Mouse (Mus musculus) limb, embryonic 14.5 days (tissue): Measurements from ENCODE around the gene Cdca4. TPM values are rescaled to one million over a fixed set of nuclear protein-coding genes. Genes with fewer than 3 reads are reported as not detected.

ENCODE experiments used
- ATAC-seq: fragments of 200-750 bp; cut with Nextera tagmentation; 2 replicates; pipeline ENCODE4 v1.8.0; 2017; ENCODE audit warnings: low read depth, moderate number of reproducible peaks, moderate TSS enrichment; ENCODE audit not compliant: low FRiP score
- DNase-seq: peaks from one replicate; pipeline ENCODE4 v3.0.0-alpha.2; 2015; ENCODE audit warnings: low spot score
- H3K27ac ChIP-seq: fragments of 300-500 bp; sonication (generic); replicated peaks from 2 replicates; pipeline ENCODE4 v1.5.1; 2014; ENCODE audit warnings: low read depth, mild to moderate bottlenecking, low read length, moderate library complexity, mixed read lengths
- H3K27me3 ChIP-seq: fragments of 300-500 bp; sonication (generic); 2 replicates; pipeline ENCODE4 v1.6.1; 2014; ENCODE audit warnings: low read length, mixed read lengths; ENCODE audit not compliant: control insufficient read depth, insufficient read depth
- H3K36me3 ChIP-seq: fragments of 300-500 bp; sonication (generic); 2 replicates; pipeline ENCODE4 v1.6.1; 2014; ENCODE audit warnings: mild to moderate bottlenecking, low read length, moderate library complexity, mixed read lengths; ENCODE audit not compliant: control insufficient read depth, insufficient read depth
- H3K4me1 ChIP-seq: fragments of 300-500 bp; sonication (generic); 2 replicates; pipeline ENCODE4 v1.6.1; 2014; ENCODE audit warnings: antibody characterized with exemption, low read length, mixed read lengths; ENCODE audit not compliant: control insufficient read depth, insufficient read depth
- H3K4me2 ChIP-seq: fragments of 300-500 bp; sonication (generic); replicated peaks from 2 replicates; pipeline ENCODE4 v1.6.1; 2014; ENCODE audit warnings: low read depth, mild to moderate bottlenecking, low read length, moderate library complexity; ENCODE audit not compliant: severe bottlenecking
- H3K4me3 ChIP-seq: fragments of 300-500 bp; sonication (generic); replicated peaks from 2 replicates; pipeline ENCODE4 v1.5.1; 2014; ENCODE audit warnings: low read length
- H3K9ac ChIP-seq: fragments of 300-500 bp; sonication (generic); 2 replicates; pipeline ENCODE4 v1.6.1; 2014; ENCODE audit warnings: mild to moderate bottlenecking, low read depth, low read length, moderate library complexity; ENCODE audit not compliant: severe bottlenecking
- H3K9me3 ChIP-seq: fragments of 300-500 bp; sonication (generic); 2 replicates; pipeline ENCODE4 v1.6.1; 2016; ENCODE audit warnings: low read length; ENCODE audit not compliant: control insufficient read depth
- POLR2A ChIP-seq: fragments of 200-500 bp; IDR thresholded peaks from 2 replicates; pipeline ENCODE4 v1.8.0; 2012; ENCODE audit warnings: inconsistent platforms, mild to moderate bottlenecking, moderate library complexity, borderline replicate concordance; ENCODE audit not compliant: insufficient read depth, insufficient read length; ENCODE audit errors: extremely low read depth
- WGBS: fragments of 180-500 bp; shearing (Covaris S2); extraction: QIAGEN DNeasy Blood & Tissue Kit; methylation state at CpG from one replicate; pipeline ENCODE4 v1.1.7; 2014; 5-methylcytosine and 5-hydroxymethylcytosine counted together
- polyA plus RNA-seq, 2 experiments: library from polyadenylated mRNA; depleted of rRNA in 1 of 2; stranded (reverse) in 1 of 2; unstranded in 1 of 2; fragments of >200 nt; fragmentation: Nextera tagmentation in 1 of 2; extraction: Ambion mirVana in 1 of 2; gene quantifications; 2 replicates each; pipeline versions ENCODE4 v1.2.1 to v1.2.3; 2012 to 2014

Cdca4 gene
- polyA plus RNA-seq (2012; rRNA removed) (81.0 and 89.9 TPM in 2 replicates), polyA plus RNA-seq (2014; fragmentation: Nextera tagmentation; extraction: Ambion mirVana) (113 and 126 TPM in 2 replicates)

GRCm38 (mm10) chr12:112829244-112829864, at the start of gene Cdca4:
TSS of gene Cdca4 (minus strand) at chr12:112829423.
- H3K4me3 ChIP-seq, result peak within 1 kb of the TSS; percentile 95
- WGBS, result under 1% methylated on average over 27 of the region's 72 CpGs
- no peaks in the 10 kb centered on the region for H3K9me3 ChIP-seq
- no peaks in the 10 kb centered on the region for H3K27me3 ChIP-seq
- H3K4me2 ChIP-seq, result peak within 1 kb of the TSS; percentile 71
- ATAC-seq (peak; percentile 97), DNase-seq (peak; percentile 97)
- H3K36me3 ChIP-seq, result peaks cover 39% of the 10 kb centered on the region
- peak within 1 kb of the TSS; percentile 94 for H3K9ac ChIP-seq
- peak; percentile 92 for TF ChIP-seq POLR2A
- H3K27ac ChIP-seq, result peak within 1 kb of the TSS; percentile 90
- H3K4me1 ChIP-seq, result peaks cover 26% of the 10 kb centered on the region

GRCm38 (mm10) chr12:112877607-112878020, 48.4 kb upstream of the Cdca4 start:
- 5% methylated on average over 31 of the region's 37 CpGs for WGBS
- Histone ChIP-seq H3K4me3 (peak overlapping the region; percentile 40), H3K4me1 (peaks cover 15% of the 10 kb centered on the region), H3K36me3 (no peaks in the 10 kb centered on the region), H3K4me2 (peak overlapping the region; percentile 80), H3K9me3 (no peaks in the 10 kb centered on the region), H3K27ac (no peak overlapping the region), H3K27me3 (peaks cover 51% of the 10 kb centered on the region), H3K9ac (peak overlapping the region; percentile 53)
- peak; percentile 42 for ATAC-seq
- peak; percentile 43 for DNase-seq
- no peak for TF ChIP-seq POLR2A

GRCm38 (mm10) chr12:112877073-112877576, 47.9 kb upstream of the Cdca4 start:
- H3K9ac ChIP-seq, result peak overlapping the region; percentile 53
- no peak for TF ChIP-seq POLR2A
- DNase-seq, result no peak

GRCm38 (mm10) chr12:112876332-112877072, 47.3 kb upstream of the Cdca4 start:
- Histone ChIP-seq H3K27me3 (peaks cover 51% of the 10 kb centered on the region), H3K4me2 (peak overlapping the region; percentile 80), H3K4me3 (peak overlapping the region; percentile 40), H3K9me3 (no peaks in the 10 kb centered on the region), H3K9ac (no peak overlapping the region), H3K36me3 (no peaks in the 10 kb centered on the region), H3K4me1 (peaks cover 15% of the 10 kb centered on the region), H3K27ac (no peak overlapping the region; the same call in 1 of the 2 replicates)
- DNase-seq (peak; percentile 18), ATAC-seq (no peak)
- no peak for TF ChIP-seq POLR2A
- WGBS, result 2% methylated on average over 28 of the region's 28 CpGs

More at GRCm38 (mm10) chr12:112877073-112877576, 47.9 kb upstream of the Cdca4 start:
- H3K4me2 ChIP-seq, result peak overlapping the region; percentile 80
- peak overlapping the region; percentile 40 for H3K4me3 ChIP-seq
- WGBS, result 4% methylated on average over 17 of the region's 17 CpGs
- peaks cover 51% of the 10 kb centered on the region for H3K27me3 ChIP-seq
- no peaks in the 10 kb centered on the region for H3K36me3 ChIP-seq
- no peak for ATAC-seq
- no peaks in the 10 kb centered on the region for H3K9me3 ChIP-seq
- H3K27ac ChIP-seq, result no peak overlapping the region; the same call in 1 of the 2 replicates
- peaks cover 15% of the 10 kb centered on the region for H3K4me1 ChIP-seq
